Comparison of ENCODE assay signal across 8 mouse cellular contexts in genomic region chr11:120360062-120360461, GRCm38 (mm10). TPM values are rescaled to one million over a fixed set of nuclear protein-coding genes. Genes with fewer than 3 reads are reported as not detected.
DNase-seq lines count a peak whose midpoint lies in the region; ATAC-seq and TF ChIP-seq lines count a peak whose summit lies in the region.
"Had no signal": no experiment of that assay in that cellular context is flagged by ENCODE, and none has a peak within 500 bp of the region (broad histone marks: within the 10 kb centered on the region; RNA-seq: fewer than 3 reads in every experiment).

No protein-coding gene starts in this region.

- H3K36me3 ChIP-seq in lung, embryonic 14.5 days (ENCODE audit: insufficient read depth) = no peaks in the 10 kb centered on the region
- no peaks in the 10 kb centered on the region for H3K36me3 ChIP-seq in heart, embryonic 15.5 days
- H3K36me3 ChIP-seq in limb, embryonic 13.5 days = no peaks in the 10 kb centered on the region
- H3K36me3 ChIP-seq in intestine, embryonic 16.5 days (ENCODE audit: control insufficient read depth, insufficient read depth, low read length) = no peaks in the 10 kb centered on the region
- H3K36me3 ChIP-seq: liver, embryonic 12.5 days had no signal

- H3K4me3 ChIP-seq in lung, embryonic 14.5 days (ENCODE audit: low read depth, low read length) = no peak overlapping the region
- no peak overlapping the region for H3K4me3 ChIP-seq in heart, embryonic 15.5 days
- H3K4me3 ChIP-seq in limb, embryonic 13.5 days = no peak overlapping the region
- H3K4me3 ChIP-seq in intestine, embryonic 16.5 days (ENCODE audit: low read length) = no peak overlapping the region
- H3K4me3 ChIP-seq: liver, embryonic 12.5 days had no signal

- no peak overlapping the region for H3K4me2 ChIP-seq in lung, embryonic 14.5 days
- no peak overlapping the region for H3K4me2 ChIP-seq in heart, embryonic 15.5 days
- no peak overlapping the region for H3K4me2 ChIP-seq in limb, embryonic 13.5 days (replicated peaks)
- H3K4me2 ChIP-seq in intestine, embryonic 16.5 days (ENCODE audit: low read depth, low read length) = no peak overlapping the region
- H3K4me2 ChIP-seq: liver, embryonic 12.5 days had no signal

- no peak overlapping the region for H3K27ac ChIP-seq in lung, embryonic 14.5 days (ENCODE audit: low read depth)
- no peak overlapping the region for H3K27ac ChIP-seq in heart, embryonic 15.5 days
- no peak overlapping the region for H3K27ac ChIP-seq in limb, embryonic 13.5 days
- H3K27ac ChIP-seq in intestine, embryonic 16.5 days (ENCODE audit: low read length) = no peak overlapping the region
- H3K27ac ChIP-seq: liver, embryonic 12.5 days had no signal

- no peak for TF ChIP-seq CTCF in lung, embryonic 14.5 days (IDR thresholded peaks at IDR 0.05; ENCODE audit: low read depth)

- 33% methylated on average over 8 of the region's 8 CpGs for WGBS in lung, embryonic 14.5 days
- WGBS in heart, embryonic 15.5 days = 35% methylated on average over 8 of the region's 8 CpGs
- 51% methylated on average over 8 of the region's 8 CpGs for WGBS in limb, embryonic 13.5 days
- WGBS in intestine, embryonic 16.5 days = 54% methylated on average over 8 of the region's 8 CpGs

- no peaks in the 10 kb centered on the region for H3K27me3 ChIP-seq in lung, embryonic 14.5 days (ENCODE audit: insufficient read depth, low read length)
- no peaks in the 10 kb centered on the region for H3K27me3 ChIP-seq in heart, embryonic 15.5 days
- no peaks in the 10 kb centered on the region for H3K27me3 ChIP-seq in limb, embryonic 13.5 days
- H3K27me3 ChIP-seq in intestine, embryonic 16.5 days (replicated peaks; ENCODE audit: control insufficient read depth, insufficient read depth, low read length) = no peaks in the 10 kb centered on the region; the same call in 1 of the 2 replicates

- ATAC-seq in lung, embryonic 14.5 days (ENCODE audit: insufficient read depth) = no peak
- ATAC-seq in heart, embryonic 15.5 days (replicated peaks; ENCODE audit: insufficient number of reproducible peaks, insufficient read depth, low FRiP score, low read depth) = no peak
- ATAC-seq in limb, embryonic 13.5 days (ENCODE audit: low FRiP score, low read depth) = no peak
- ATAC-seq in intestine, embryonic 16.5 days = no peak
- ATAC-seq: liver, embryonic 12.5 days had no signal

- no peak overlapping the region for H3K9ac ChIP-seq in lung, embryonic 14.5 days
- H3K9ac ChIP-seq in heart, embryonic 15.5 days = 0 out of 2 replicates have a peak overlapping the region, but pooled peaks have one; percentile 11
- H3K9ac ChIP-seq in limb, embryonic 13.5 days = peak overlapping the region; percentile 43; the same call in 1 of the 2 replicates
- no peak overlapping the region for H3K9ac ChIP-seq in intestine, embryonic 16.5 days (ENCODE audit: low read depth, low read length)
- H3K9ac ChIP-seq: liver, embryonic 12.5 days had no signal

- DNase-seq in lung, embryonic 14.5 days = peak; percentile 57
- DNase-seq in lung, postnatal 14 days = no peak
- peak; percentile 92 for DNase-seq in gastrocnemius, adult 18-20 months (ENCODE audit: low spot score)
- DNase-seq in adipocyte (ENCODE audit: low spot score) = no peak

- H3K9me3 ChIP-seq in lung, embryonic 14.5 days (ENCODE audit: low read depth, low read length) = no peaks in the 10 kb centered on the region
- no peaks in the 10 kb centered on the region for H3K9me3 ChIP-seq in heart, embryonic 15.5 days (replicated peaks)
- no peaks in the 10 kb centered on the region for H3K9me3 ChIP-seq in limb, embryonic 13.5 days
- no peaks in the 10 kb centered on the region for H3K9me3 ChIP-seq in intestine, embryonic 16.5 days (ENCODE audit: control insufficient read depth, low read length)
- H3K9me3 ChIP-seq: liver, embryonic 12.5 days had no signal

- H3K4me1 ChIP-seq in lung, embryonic 14.5 days (ENCODE audit: insufficient read depth) = peaks cover 23% of the 10 kb centered on the region
- H3K4me1 ChIP-seq in heart, embryonic 15.5 days (replicated peaks) = peaks cover 43% of the 10 kb centered on the region
- peaks cover 62% of the 10 kb centered on the region for H3K4me1 ChIP-seq in limb, embryonic 13.5 days
- H3K4me1 ChIP-seq in intestine, embryonic 16.5 days (ENCODE audit: control insufficient read depth, insufficient read depth, low read length) = peaks cover 24% of the 10 kb centered on the region

RNA-seq across cellular contexts. Expression of gene Fscn2, which starts 1.3 kb away (rescaled TPM):
- 0.23 and 0.57 TPM in 2 replicates for polyA plus RNA-seq in lung, embryonic 14.5 days (2014; fragmentation: Nextera tagmentation; extraction: Ambion mirVana)
- total RNA-seq in gastrocnemius, adult 18-20 months (2021) = under 1 TPM; 0.39 to 0.52 TPM
- polyA plus RNA-seq in heart, embryonic 15.5 days (2015; fragmentation: Nextera tagmentation; extraction: Ambion mirVana) = 0.42 and 0.66 TPM in 2 replicates
- polyA plus RNA-seq in limb, embryonic 13.5 days (2015; fragmentation: Nextera tagmentation; extraction: Ambion mirVana) = 0.52 and 0.61 TPM in 2 replicates
- 0.55 TPM in 1 of 2 replicates, not detected in the other for polyA plus RNA-seq in intestine, embryonic 16.5 days (2015; fragmentation: Nextera tagmentation; extraction: Ambion mirVana)

RNA-seq across cellular contexts. Expression of gene Actg1, which starts 11.7 kb away (rescaled TPM):
- polyA plus RNA-seq in lung, embryonic 14.5 days (2014; fragmentation: Nextera tagmentation; extraction: Ambion mirVana) = 2,614 and 2,926 TPM in 2 replicates
- total RNA-seq in gastrocnemius, adult 18-20 months (2021) = 100 to 1,000 TPM; 158 to 253 TPM
- 921 and 1,308 TPM in 2 replicates for polyA plus RNA-seq in heart, embryonic 15.5 days (2015; fragmentation: Nextera tagmentation; extraction: Ambion mirVana)
- polyA plus RNA-seq in limb, embryonic 13.5 days (2015; fragmentation: Nextera tagmentation; extraction: Ambion mirVana) = 2,628 and 2,724 TPM in 2 replicates
- polyA plus RNA-seq in intestine, embryonic 16.5 days (2015; fragmentation: Nextera tagmentation; extraction: Ambion mirVana) = 2,886 and 2,944 TPM in 2 replicates

RNA-seq across cellular contexts. Expression of gene Faap100, which starts 18.5 kb away (rescaled TPM):
- polyA plus RNA-seq in lung, embryonic 14.5 days (2014; fragmentation: Nextera tagmentation; extraction: Ambion mirVana) = 35.6 and 44.5 TPM in 2 replicates
- total RNA-seq in gastrocnemius, adult 18-20 months (2021) = 10 to 100 TPM in 1 of 2 experiments, 1 to 10 TPM in 1; 8.3 to 19.3 TPM
- polyA plus RNA-seq in heart, embryonic 15.5 days (2015; fragmentation: Nextera tagmentation; extraction: Ambion mirVana) = 27.0 and 38.0 TPM in 2 replicates
- 37.0 and 38.6 TPM in 2 replicates for polyA plus RNA-seq in limb, embryonic 13.5 days (2015; fragmentation: Nextera tagmentation; extraction: Ambion mirVana)
- polyA plus RNA-seq in intestine, embryonic 16.5 days (2015; fragmentation: Nextera tagmentation; extraction: Ambion mirVana) = 26.6 and 28.6 TPM in 2 replicates

Comparison
In these comparisons a context has a peak if more than half of its experiments do, and no peak if none do; other contexts are left out.
1. DNase-seq: peak in lung, embryonic 14.5 days (single experiment) and gastrocnemius, adult 18-20 months (single experiment); none in lung, postnatal 14 days (single experiment) and adipocyte (single experiment).
2. H3K9ac ChIP-seq: peak in heart, embryonic 15.5 days (single experiment) and limb, embryonic 13.5 days (single experiment); none in lung, embryonic 14.5 days (single experiment) and intestine, embryonic 16.5 days (single experiment).